Mouse (Mus musculus) bone marrow, adult 2 months (tissue): ENCODE measurements around the gene H2afy.

ENCODE experiments used
- CTCF ChIP-seq: fragments of 200-500 bp; IDR thresholded peaks from 2 replicates; pipeline ENCODE4 v1.5.1; 2011; ENCODE audit warnings: low read length, control low read depth; ENCODE audit not compliant: control insufficient read depth, insufficient read depth
- POLR2A ChIP-seq: fragments of 200-500 bp; IDR thresholded peaks from 2 replicates; pipeline ENCODE4 v1.6.1; 2011; ENCODE audit warnings: low read depth, mild to moderate bottlenecking, control low read depth, low read length, borderline replicate concordance; ENCODE audit not compliant: control insufficient read depth

GRCm38 (mm10) chr13:56057761-56058160 lies 78.4 kb downstream of the H2afy start:
- no peak for TF ChIP-seq CTCF
- TF ChIP-seq POLR2A, result no peak
